ENCODE assay signal across 20 mouse cellular contexts in genomic region chr19:10108129-10108528, GRCm38 (mm10). TPM values are rescaled to one million over a fixed set of nuclear protein-coding genes. Genes with fewer than 3 reads are reported as not detected.
DNase-seq lines count a peak whose midpoint lies in the region; ATAC-seq and TF ChIP-seq lines count a peak whose summit lies in the region.
"Had no signal": no experiment of that assay in that cellular context is flagged by ENCODE, and none has a peak within 500 bp of the region (broad histone marks: within the 10 kb centered on the region; RNA-seq: fewer than 3 reads in every experiment).

No protein-coding gene starts in this region.

- H3K79me2 ChIP-seq in liver, adult 2 months (ENCODE audit: control insufficient read depth, insufficient read depth, low read length) = no peaks in the 10 kb centered on the region

- no peaks in the 10 kb centered on the region for H3K36me3 ChIP-seq in liver, adult 2 months (ENCODE audit: control insufficient read depth, insufficient read depth, low read length)
- no peaks in the 10 kb centered on the region for H3K36me3 ChIP-seq in liver, postnatal 0 days (replicated peaks; ENCODE audit: insufficient read depth, low read length)
- H3K36me3 ChIP-seq: forebrain, embryonic 15.5 days had no signal

- no peak for TF ChIP-seq POLR2A in liver, adult 2 months (IDR thresholded peaks at IDR 0.05; ENCODE audit: extremely low read depth, insufficient read depth, low read length)

- TF ChIP-seq EP300 in liver, postnatal 0 days (IDR thresholded peaks at IDR 0.05; ENCODE audit: low read depth) = no peak

- no peak for ATAC-seq in liver, postnatal 0 days
- ATAC-seq: activated CD4-positive, CD25-positive, alpha-beta regulatory T cell, adult 4 months; forebrain, embryonic 13.5 days; forebrain, embryonic 15.5 days; forebrain, postnatal 0 days; Patski had no signal

- H3K9ac ChIP-seq in liver, adult 2 months (ENCODE audit: low read depth, low read length) = no peak overlapping the region
- no peak overlapping the region for H3K9ac ChIP-seq in liver, postnatal 0 days (replicated peaks)
- H3K9ac ChIP-seq: forebrain, embryonic 13.5 days; forebrain, embryonic 15.5 days; forebrain, postnatal 0 days had no signal

- WGBS in liver, adult 2 months = 31% methylated on average over 1 of the region's 1 CpGs
- 65% methylated on average over 1 of the region's 1 CpGs for WGBS in liver, postnatal 0 days (ENCODE audit: insufficient replicate concordance)

- 0 out of 2 replicates have a peak overlapping the region, but pooled peaks have one; percentile 23 for H3K27ac ChIP-seq in liver, adult 2 months (replicated peaks; ENCODE audit: insufficient read depth, low read depth, low read length)
- H3K27ac ChIP-seq in liver, postnatal 0 days (ENCODE audit: low read depth) = no peak overlapping the region
- H3K27ac ChIP-seq: forebrain, embryonic 13.5 days; forebrain, embryonic 15.5 days had no signal

- H3K4me1 ChIP-seq in liver, adult 2 months (ENCODE audit: control insufficient read depth, insufficient read depth, low read length) = peaks cover 19% of the 10 kb centered on the region
- H3K4me1 ChIP-seq in liver, postnatal 0 days (ENCODE audit: insufficient read depth) = peaks cover 17% of the 10 kb centered on the region
- H3K4me1 ChIP-seq: forebrain, embryonic 13.5 days; forebrain, embryonic 15.5 days had no signal

- TF ChIP-seq CTCF in liver, adult 2 months (IDR thresholded peaks at IDR 0.05; ENCODE audit: low read depth, low read length) = no peak
- TF ChIP-seq CTCF in liver, postnatal 0 days (IDR thresholded peaks at IDR 0.05; ENCODE audit: low read depth) = no peak

- H3K27me3 ChIP-seq in liver, adult 2 months (ENCODE audit: control insufficient read depth, insufficient read depth, low read length) = no peaks in the 10 kb centered on the region
- H3K27me3 ChIP-seq in liver, postnatal 0 days (ENCODE audit: insufficient read depth, low read length) = no peaks in the 10 kb centered on the region
- H3K27me3 ChIP-seq: forebrain, embryonic 13.5 days; forebrain, embryonic 15.5 days; Patski had no signal

- H3K4me3 ChIP-seq in liver, adult 2 months (ENCODE audit: insufficient read depth, low read depth, low read length) = no peak overlapping the region
- no peak overlapping the region for H3K4me3 ChIP-seq in liver, postnatal 0 days (ENCODE audit: low read depth, low read length)
- H3K4me3 ChIP-seq: forebrain, embryonic 13.5 days; forebrain, embryonic 15.5 days had no signal

- H3K9me3 ChIP-seq in liver, postnatal 0 days (ENCODE audit: low read length) = no peaks in the 10 kb centered on the region
- H3K9me3 ChIP-seq: forebrain, embryonic 13.5 days; forebrain, embryonic 15.5 days had no signal

- H3K4me2 ChIP-seq in liver, postnatal 0 days (ENCODE audit: low read depth, low read length) = no peak overlapping the region
- H3K4me2 ChIP-seq: forebrain, embryonic 13.5 days; forebrain, embryonic 15.5 days had no signal

- peak; percentile 45 for DNase-seq in adrenal gland, postnatal 14 days
- no peak for DNase-seq in adrenal gland, postnatal 4 days (ENCODE audit: low spot score in 2 of 2)
- DNase-seq in liver, adult 2 months (ENCODE audit: extremely low read depth, low read depth, low spot score) = peak; percentile 63
- DNase-seq in liver (no peak), 3T3-L1 (ENCODE audit: low read depth, low spot score) (peak; percentile 84), 416B (ENCODE audit: low read depth) (peak; percentile 57)
- DNase-seq in liver, postnatal 0 days = no peak
- DNase-seq in ovary, postnatal 10 days (ENCODE audit: low spot score) = no peak
- DNase-seq: adrenal gland, adult 8-10 months; adrenal gland, postnatal 25 days; cerebellum, adult 11-12 months; cerebellum, adult 2 months; cerebellum, adult 9-10 months; cerebellum, postnatal 10 days; cerebellum, postnatal 25 days; forebrain, postnatal 0 days had no signal

RNA-seq across cellular contexts. Expression of gene Fads2, which starts 6.6 kb away (rescaled TPM):
- total RNA-seq in adrenal gland, postnatal 14 days (2021) = 806 and 858 TPM in 2 replicates
- 100 to 1,000 TPM; 385 to 397 TPM for total RNA-seq in adrenal gland, postnatal 4 days (2021)
- 284 and 293 TPM in 2 replicates for total RNA-seq in liver, adult 2 months (2014; rRNA removed)
- 586 and 618 TPM in 2 replicates for polyA plus RNA-seq in liver, adult 2 months (2012; rRNA removed)
- polyA plus RNA-seq in liver, postnatal 0 days (2015; fragmentation: Nextera tagmentation; extraction: Ambion mirVana) = 203 and 216 TPM in 2 replicates

Comparison
In these comparisons a context has a peak if more than half of its experiments do, and no peak if none do; other contexts are left out.
1. DNase-seq: peak in adrenal gland, postnatal 14 days (single experiment), liver, adult 2 months (single experiment), 3T3-L1 (single experiment) and 416B (single experiment); none in adrenal gland, postnatal 4 days (0 of 2), liver (single experiment), liver, postnatal 0 days (single experiment) and ovary, postnatal 10 days (single experiment).